Mouse (Mus musculus) kidney, adult 9 months (tissue): ENCODE measurements around the gene Palmd.
A peak's percentile ranks its signal among the peaks of the same experiment; 100 is the strongest.

Experiments used
- DNase-seq: peaks from one replicate; pipeline ENCODE4 v3.0.0; 2022

Gene Palmd

GRCm38 (mm10) chr3:116968540-116968997, at the start of gene Palmd:
Gene Palmd, minus strand, starts transcription at chr3:116968987.
- peak; percentile 38 for DNase-seq

GRCm38 (mm10) chr3:117010182-117010581, 41.4 kb upstream of the Palmd start:
- no peak for DNase-seq

GRCm38 (mm10) chr3:117007340-117007739, 38.6 kb upstream of the Palmd start:
- DNase-seq, result no peak

- no peak for DNase-seq
These were observed 37.8 kb upstream of the Palmd start for GRCm38 (mm10) chr3:117006636-117007035.

GRCm38 (mm10) chr3:117003379-117003778, 34.6 kb upstream of the Palmd start:
- DNase-seq, result no peak

- no peak for DNase-seq
These were observed 33.1 kb upstream of the Palmd start for GRCm38 (mm10) chr3:117001686-117002485.

GRCm38 (mm10) chr3:116993011-116993410, 24.2 kb upstream of the Palmd start:
- DNase-seq, result no peak

- no peak for DNase-seq
These were observed 22.4 kb upstream of the Palmd start for GRCm38 (mm10) chr3:116991180-116991579.

- no peak for DNase-seq
These were observed 19.4 kb upstream of the Palmd start for GRCm38 (mm10) chr3:116988221-116988620.

GRCm38 (mm10) chr3:116986451-116986850, 17.7 kb upstream of the Palmd start:
- DNase-seq, result no peak

GRCm38 (mm10) chr3:116985741-116986140, 17.0 kb upstream of the Palmd start:
- DNase-seq, result no peak

GRCm38 (mm10) chr3:116985042-116985455, 16.3 kb upstream of the Palmd start:
- no peak for DNase-seq

- DNase-seq, result no peak
These were observed 13.2 kb upstream of the Palmd start for GRCm38 (mm10) chr3:116981811-116982575.

- no peak for DNase-seq
These were observed 999 bp upstream of the Palmd start for GRCm38 (mm10) chr3:116969786-116970185.

- no peak for DNase-seq
These were observed 216 bp upstream of the Palmd start for GRCm38 (mm10) chr3:116969003-116969402.

- no peak for DNase-seq
These were observed 820 bp downstream of the Palmd start, which contains the start of gene 4930455H04Rik for GRCm38 (mm10) chr3:116967967-116968366. Gene 4930455H04Rik, plus strand, starts transcription at chr3:116968267.

- no peak for DNase-seq
These were observed 1.4 kb downstream of the Palmd start for GRCm38 (mm10) chr3:116967436-116967835.

GRCm38 (mm10) chr3:116966800-116967199, 2.0 kb downstream of the Palmd start:
- peak; percentile 59 for DNase-seq

- peak; percentile 59 for DNase-seq
These were observed 2.6 kb downstream of the Palmd start for GRCm38 (mm10) chr3:116966225-116966624.

- DNase-seq, result no peak
These were observed 4.4 kb downstream of the Palmd start for GRCm38 (mm10) chr3:116964426-116964825.

GRCm38 (mm10) chr3:116963213-116963612, 5.6 kb downstream of the Palmd start:
- DNase-seq, result no peak

GRCm38 (mm10) chr3:116961354-116962142, 7.2 kb downstream of the Palmd start:
- no peak for DNase-seq

GRCm38 (mm10) chr3:116960414-116960813, 8.4 kb downstream of the Palmd start:
- no peak for DNase-seq
